Mouse (Mus musculus): Measurements from ENCODE around the gene Olfr1034. TPM values are rescaled to one million over a fixed set of nuclear protein-coding genes. Genes with fewer than 3 reads are reported as not detected.
A peak's percentile ranks its signal among the peaks of the same experiment; 100 is the strongest.
"Not testable (repeated sequence)": the region's sequence is repeated elsewhere in the genome, so short reads cannot be mapped to it uniquely, and the experiment has no call there.

Olfr1034 gene
- 0.04 TPM in 1 of 2 replicates, not detected in the other for polyA plus RNA-seq (2016; fragmentation: Nextera tagmentation; extraction: Ambion mirVana)

GRCm38 (mm10) chr2:86045561-86045960, at the start of gene Olfr1034:
TSS of gene Olfr1034 (plus strand) at chr2:86045861.
- no peak within 1 kb of the TSS for H3K9ac ChIP-seq (replicated peaks)
- H3K36me3 ChIP-seq: no peaks in the 10 kb centered on the region
- no peak within 1 kb of the TSS for H3K4me2 ChIP-seq
- H3K4me1 ChIP-seq (replicated peaks): no peaks in the 10 kb centered on the region
- no peak within 1 kb of the TSS for H3K4me3 ChIP-seq (replicated peaks)
- no peak for ATAC-seq (ENCODE audit: insufficient number of reproducible peaks, insufficient read depth, low FRiP score, low TSS enrichment, low read depth)
- H3K27ac ChIP-seq: no peak within 1 kb of the TSS
- no peaks in the 10 kb centered on the region for H3K9me3 ChIP-seq
- no peaks in the 10 kb centered on the region for H3K27me3 ChIP-seq

GRCm38 (mm10) chr2:86005240-86005639, 40.4 kb upstream of the Olfr1034 start, which contains the start of gene Olfr1032:
TSS of gene Olfr1032 (plus strand) at chr2:86005540.
- no peak within 1 kb of the TSS for H3K4me3 ChIP-seq (replicated peaks)
- 87% methylated on average over 7 of the region's 7 CpGs for WGBS
- no peak within 1 kb of the TSS for H3K27ac ChIP-seq
- no peaks in the 10 kb centered on the region for H3K4me1 ChIP-seq (replicated peaks)
- H3K9ac ChIP-seq (replicated peaks): no peak within 1 kb of the TSS
- H3K9me3 ChIP-seq: no peaks in the 10 kb centered on the region
- H3K36me3 ChIP-seq: no peaks in the 10 kb centered on the region
- no peak for ATAC-seq (ENCODE audit: insufficient number of reproducible peaks, insufficient read depth, low FRiP score, low TSS enrichment, low read depth)
- H3K4me2 ChIP-seq: no peak within 1 kb of the TSS
- H3K27me3 ChIP-seq: no peaks in the 10 kb centered on the region

- not testable (repeated sequence) for H3K9ac ChIP-seq (replicated peaks); H3K27me3 ChIP-seq; H3K36me3 ChIP-seq; ATAC-seq (ENCODE audit: insufficient number of reproducible peaks, insufficient read depth, low FRiP score, low TSS enrichment, low read depth); H3K9me3 ChIP-seq; H3K4me1 ChIP-seq (replicated peaks); H3K27ac ChIP-seq
- H3K4me2 ChIP-seq: peak within 1 kb of the TSS; percentile 54
- peak within 1 kb of the TSS; percentile 37 for H3K4me3 ChIP-seq (replicated peaks)
- 6% methylated on average over 11 of the region's 11 CpGs for WGBS
These were observed 25.3 kb upstream of the Olfr1034 start, which contains the start of gene Olfr1033 for GRCm38 (mm10) chr2:86020406-86020805. TSS of gene Olfr1033 (plus strand) at chr2:86020633.

- not testable (repeated sequence) for ATAC-seq (ENCODE audit: insufficient number of reproducible peaks, insufficient read depth, low FRiP score, low TSS enrichment, low read depth); H3K4me2 ChIP-seq
- WGBS: 86% methylated on average over 4 of the region's 9 CpGs
These were observed 24.1 kb upstream of the Olfr1034 start for GRCm38 (mm10) chr2:86021518-86021917.

DNA sequence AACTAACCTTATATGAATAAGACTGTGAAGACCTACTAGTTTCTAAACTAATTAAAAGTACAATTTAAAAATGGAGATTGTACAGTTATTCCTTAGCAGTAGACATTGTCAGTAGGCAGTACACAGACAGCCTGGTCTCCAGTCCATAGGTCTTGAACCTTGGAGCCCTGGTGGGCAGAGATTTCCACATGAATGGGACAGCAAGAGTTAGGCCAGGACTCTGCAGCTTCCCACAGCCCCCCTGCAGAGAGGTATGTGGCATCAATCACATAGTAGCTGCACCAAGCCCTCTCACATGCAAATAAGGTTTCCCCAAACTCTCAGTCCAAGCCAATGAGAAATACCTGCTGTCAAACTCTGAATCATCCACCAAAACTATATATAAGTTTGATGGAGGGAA, 5.1 kb downstream of the Olfr1034 start:
- not testable (repeated sequence) for ATAC-seq (ENCODE audit: insufficient number of reproducible peaks, insufficient read depth, low FRiP score, low TSS enrichment, low read depth); H3K4me1 ChIP-seq (replicated peaks); H3K9me3 ChIP-seq; H3K36me3 ChIP-seq; H3K27me3 ChIP-seq; H3K4me2 ChIP-seq; H3K4me3 ChIP-seq (replicated peaks); H3K9ac ChIP-seq (replicated peaks); H3K27ac ChIP-seq

More at GRCm38 (mm10) chr2:86021518-86021917, 24.1 kb upstream of the Olfr1034 start:
- not testable (repeated sequence) for H3K4me3 ChIP-seq (replicated peaks); H3K27ac ChIP-seq; H3K9ac ChIP-seq (replicated peaks); H3K9me3 ChIP-seq; H3K27me3 ChIP-seq; H3K36me3 ChIP-seq; H3K4me1 ChIP-seq (replicated peaks)

GRCm38 (mm10) chr2:86063766-86064165, 18.1 kb downstream of the Olfr1034 start:
- not testable (repeated sequence) for H3K36me3 ChIP-seq; H3K27ac ChIP-seq; ATAC-seq (ENCODE audit: insufficient number of reproducible peaks, insufficient read depth, low FRiP score, low TSS enrichment, low read depth); H3K4me1 ChIP-seq (replicated peaks); H3K4me2 ChIP-seq; H3K4me3 ChIP-seq (replicated peaks); H3K27me3 ChIP-seq; H3K9me3 ChIP-seq; H3K9ac ChIP-seq (replicated peaks)
- 97% methylated on average over 2 of the region's 2 CpGs for WGBS

- no peak overlapping the region for H3K9ac ChIP-seq (replicated peaks)
- H3K4me1 ChIP-seq (replicated peaks): no peaks in the 10 kb centered on the region
- H3K27ac ChIP-seq: no peak overlapping the region
- no peak for ATAC-seq (ENCODE audit: insufficient number of reproducible peaks, insufficient read depth, low FRiP score, low TSS enrichment, low read depth)
- 92% methylated on average over 8 of the region's 8 CpGs for WGBS
- no peaks in the 10 kb centered on the region for H3K36me3 ChIP-seq
- no peak overlapping the region for H3K4me3 ChIP-seq (replicated peaks)
- no peak overlapping the region for H3K4me2 ChIP-seq
- H3K27me3 ChIP-seq: no peaks in the 10 kb centered on the region
- no peaks in the 10 kb centered on the region for H3K9me3 ChIP-seq
These were observed 24.5 kb downstream of the Olfr1034 start for GRCm38 (mm10) chr2:86070189-86070588.

DNA sequence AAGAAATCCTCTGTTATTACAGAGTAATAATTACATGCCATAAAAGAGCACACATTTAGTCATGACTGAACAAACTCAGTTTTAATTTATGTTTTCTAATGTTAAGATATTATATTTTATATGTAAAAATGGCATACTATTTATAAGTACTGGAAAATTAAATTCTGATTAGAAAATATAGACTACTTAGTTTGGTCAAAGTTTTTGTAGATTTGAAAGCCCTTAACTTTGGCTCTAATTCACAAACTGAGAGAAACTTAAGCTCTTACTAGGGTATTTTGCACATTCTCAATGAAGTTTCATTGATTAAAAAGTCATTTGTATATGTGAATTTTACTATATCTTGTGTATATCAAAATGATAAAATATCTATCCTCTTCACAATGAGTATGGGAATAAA, 28.0 kb downstream of the Olfr1034 start, which contains the start of gene Olfr1036:
Olfr1036 (plus strand) TSS at position 301 of the 400 bp plus-strand sequence.
- H3K4me3 ChIP-seq (replicated peaks); H3K27ac ChIP-seq; H3K4me1 ChIP-seq (replicated peaks); H3K36me3 ChIP-seq; H3K4me2 ChIP-seq; H3K27me3 ChIP-seq; H3K9me3 ChIP-seq; H3K9ac ChIP-seq (replicated peaks); ATAC-seq (ENCODE audit: insufficient number of reproducible peaks, insufficient read depth, low FRiP score, low TSS enrichment, low read depth): not testable (repeated sequence)

- not testable (repeated sequence) for H3K27me3 ChIP-seq; H3K9me3 ChIP-seq; H3K4me1 ChIP-seq (replicated peaks); ATAC-seq (ENCODE audit: insufficient number of reproducible peaks, insufficient read depth, low FRiP score, low TSS enrichment, low read depth); H3K36me3 ChIP-seq; H3K4me2 ChIP-seq; H3K4me3 ChIP-seq (replicated peaks); H3K27ac ChIP-seq; H3K9ac ChIP-seq (replicated peaks)
- WGBS: 92% methylated on average over 1 of the region's 1 CpGs
These were observed 34.8 kb downstream of the Olfr1034 start for GRCm38 (mm10) chr2:86080478-86080877.

DNA sequence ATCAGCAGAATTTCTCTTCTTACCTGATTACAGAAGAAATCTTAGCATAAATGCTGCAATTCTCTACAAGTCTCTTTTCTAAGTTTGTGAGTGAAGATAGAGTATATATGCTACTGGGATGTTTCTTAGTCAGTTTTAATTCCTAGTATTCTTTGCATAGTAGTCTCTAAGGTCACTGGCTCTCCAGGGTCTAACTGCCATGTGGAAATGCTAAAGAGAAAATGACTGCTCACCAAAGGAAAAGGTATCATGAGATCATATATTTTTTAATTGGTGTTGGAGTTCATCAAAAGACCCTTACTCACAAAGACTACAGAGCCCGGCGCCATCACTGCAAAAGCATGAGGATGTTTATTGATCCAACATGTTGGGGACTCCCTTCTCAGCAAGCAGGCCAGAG, 41.6 kb downstream of the Olfr1034 start, which contains the start of gene Olfr1037:
Olfr1037 (minus strand) TSS at position 101 of the 400 bp plus-strand sequence.
- Histone ChIP-seq H3K4me1 (replicated peaks) (no peaks in the 10 kb centered on the region), H3K27me3 (no peaks in the 10 kb centered on the region), H3K4me3 (replicated peaks) (no peak within 1 kb of the TSS), H3K9ac (replicated peaks) (no peak within 1 kb of the TSS), H3K9me3 (no peaks in the 10 kb centered on the region), H3K4me2 (no peak within 1 kb of the TSS), H3K27ac (no peak within 1 kb of the TSS), H3K36me3 (no peaks in the 10 kb centered on the region)
- 88% methylated on average over 2 of the region's 2 CpGs for WGBS
- ATAC-seq (ENCODE audit: insufficient number of reproducible peaks, insufficient read depth, low FRiP score, low TSS enrichment, low read depth): no peak
